Mouse (Mus musculus) heart, postnatal 0 days (tissue): Measurements from ENCODE around the gene Osbpl6. TPM values are rescaled to one million over a fixed set of nuclear protein-coding genes. Genes with fewer than 3 reads are reported as not detected.

Experiments
- ATAC-seq: fragments of 200-750 bp; cut with Nextera tagmentation; 2 replicates; pipeline ENCODE4 v1.8.0; 2017; ENCODE audit warnings: low read depth, moderate number of reproducible peaks, moderate library complexity; ENCODE audit not compliant: insufficient read depth
- DNase-seq: peaks from one replicate; pipeline ENCODE4 v3.0.0-alpha.2; 2016; ENCODE audit warnings: low spot score
- H3K27ac ChIP-seq: fragments of 300-500 bp; sonication (generic); 2 replicates; pipeline ENCODE4 v1.5.1; 2014; ENCODE audit warnings: low read depth, mild to moderate bottlenecking
- H3K27me3 ChIP-seq: fragments of 300-500 bp; sonication (generic); 2 replicates; pipeline ENCODE4 v1.6.1; 2014; ENCODE audit warnings: low read length, mixed read lengths; ENCODE audit not compliant: control insufficient read depth, insufficient read depth
- H3K36me3 ChIP-seq: fragments of 300-500 bp; sonication (generic); replicated peaks from 2 replicates; pipeline ENCODE4 v1.6.1; 2014; ENCODE audit warnings: low read length, mixed read lengths; ENCODE audit not compliant: control insufficient read depth, insufficient read depth
- H3K4me1 ChIP-seq: fragments of 300-500 bp; sonication (generic); 2 replicates; pipeline ENCODE4 v1.6.1; 2014; ENCODE audit warnings: antibody characterized with exemption; ENCODE audit not compliant: control insufficient read depth, insufficient read depth
- H3K4me2 ChIP-seq: fragments of 300-500 bp; sonication (generic); 2 replicates; pipeline ENCODE4 v1.6.1; 2014; ENCODE audit warnings: low read depth, mild to moderate bottlenecking, low read length, moderate library complexity
- H3K4me3 ChIP-seq: fragments of 300-500 bp; sonication (generic); 2 replicates; pipeline ENCODE4 v1.5.1; 2014; ENCODE audit warnings: low read depth, low read length
- H3K9ac ChIP-seq: fragments of 300-500 bp; sonication (generic); replicated peaks from 2 replicates; pipeline ENCODE4 v1.6.1; 2014; ENCODE audit warnings: low read depth, low read length, mixed read lengths
- H3K9me3 ChIP-seq: fragments of 300-500 bp; sonication (generic); replicated peaks from 2 replicates; pipeline ENCODE4 v1.6.1; 2016; ENCODE audit warnings: low read length; ENCODE audit not compliant: control insufficient read depth
- CTCF ChIP-seq: IDR thresholded peaks from 2 replicates; pipeline ENCODE4 v1.5.1; 2016; ENCODE audit warnings: antibody characterized with exemption, control low read depth, low read depth
- EP300 ChIP-seq: IDR thresholded peaks from 2 replicates; pipeline ENCODE4 v1.6.1; 2016; ENCODE audit warnings: antibody characterized with exemption, low read depth
- WGBS: fragments of 180-500 bp; shearing (Covaris S2); extraction: QIAGEN DNeasy Blood & Tissue Kit; methylation state at CpG from one replicate; pipeline ENCODE4 v1.1.7; 2014; 5-methylcytosine and 5-hydroxymethylcytosine counted together
- polyA plus RNA-seq: library from polyadenylated mRNA; unstranded; fragments of >200 nt; fragmentation: Nextera tagmentation; extraction: Ambion mirVana; gene quantifications from 2 replicates; pipeline ENCODE4 v1.2.1, GENCODE M21; 2015
- total RNA-seq: library from RNA; depleted of rRNA; stranded (reverse); fragments of >200 nt; gene quantifications from 2 replicates; pipeline ENCODE4 v1.2.3, GENCODE M21; 2014; ENCODE audit warnings: low replicate concordance

The Osbpl6 gene
- total and polyA plus RNA-seq, 2 experiments from 2014 or later: 3.3 to 5.0 TPM

- WGBS: 81% methylated on average over 5 of the region's 5 CpGs
- Histone ChIP-seq H3K4me1 (no peaks in the 10 kb centered on the region), H3K27ac (no peak overlapping the region), H3K36me3 (no peaks in the 10 kb centered on the region), H3K4me3 (no peak overlapping the region), H3K27me3 (no peaks in the 10 kb centered on the region), H3K9me3 (no peaks in the 10 kb centered on the region), H3K9ac (no peak overlapping the region), H3K4me2 (no peak overlapping the region)
- TF ChIP-seq CTCF (no peak), EP300 (no peak)
- ATAC-seq: no peak
- no peak for DNase-seq
Measured at GRCm38 (mm10) chr2:76518407-76519063, 112.2 kb downstream of the Osbpl6 start.

GRCm38 (mm10) chr2:76521585-76521984 is 115.3 kb downstream of the Osbpl6 start:
- H3K9ac ChIP-seq: no peak overlapping the region
- H3K9me3 ChIP-seq: no peaks in the 10 kb centered on the region
- H3K4me1 ChIP-seq: no peaks in the 10 kb centered on the region
- WGBS: 75% methylated on average over 6 of the region's 6 CpGs
- ATAC-seq: no peak
- H3K27ac ChIP-seq: no peak overlapping the region
- TF ChIP-seq CTCF (no peak), EP300 (no peak)
- no peaks in the 10 kb centered on the region for H3K27me3 ChIP-seq
- no peak overlapping the region for H3K4me3 ChIP-seq
- no peak overlapping the region for H3K4me2 ChIP-seq
- no peak for DNase-seq
- no peaks in the 10 kb centered on the region for H3K36me3 ChIP-seq

- Histone ChIP-seq H3K4me2 (no peak overlapping the region), H3K27me3 (no peaks in the 10 kb centered on the region), H3K4me1 (no peaks in the 10 kb centered on the region), H3K27ac (no peak overlapping the region), H3K4me3 (no peak overlapping the region), H3K9me3 (no peaks in the 10 kb centered on the region), H3K36me3 (no peaks in the 10 kb centered on the region), H3K9ac (no peak overlapping the region)
- TF ChIP-seq CTCF: no peak
- TF ChIP-seq EP300: no peak
- DNase-seq (no peak), ATAC-seq (no peak)
- 70% methylated on average over 5 of the region's 5 CpGs for WGBS
Measured at GRCm38 (mm10) chr2:76524451-76524850, 118.1 kb downstream of the Osbpl6 start.

- no peak for DNase-seq
Measured at GRCm38 (mm10) chr2:76525645-76526044, 119.3 kb downstream of the Osbpl6 start.

GRCm38 (mm10) chr2:76532490-76533126 is 126.3 kb downstream of the Osbpl6 start:
- Histone ChIP-seq H3K27ac (no peak overlapping the region), H3K4me3 (no peak overlapping the region), H3K4me2 (no peak overlapping the region), H3K27me3 (no peaks in the 10 kb centered on the region), H3K9me3 (no peaks in the 10 kb centered on the region), H3K36me3 (no peaks in the 10 kb centered on the region), H3K9ac (no peak overlapping the region), H3K4me1 (no peaks in the 10 kb centered on the region)
- 86% methylated on average over 14 of the region's 14 CpGs for WGBS
- no peak for TF ChIP-seq EP300
- TF ChIP-seq CTCF: no peak
- no peak for ATAC-seq
- no peak for DNase-seq

More at GRCm38 (mm10) chr2:76525645-76526044, 119.3 kb downstream of the Osbpl6 start:
- 77% methylated on average over 3 of the region's 3 CpGs for WGBS
- H3K4me3 ChIP-seq: no peak overlapping the region
- no peak overlapping the region for H3K4me2 ChIP-seq
- H3K9ac ChIP-seq: no peak overlapping the region
- ATAC-seq: no peak
- H3K27me3 ChIP-seq: no peaks in the 10 kb centered on the region
- no peak for TF ChIP-seq CTCF
- no peak for TF ChIP-seq EP300
- H3K27ac ChIP-seq: no peak overlapping the region
- no peaks in the 10 kb centered on the region for H3K9me3 ChIP-seq
- H3K36me3 ChIP-seq: no peaks in the 10 kb centered on the region
- H3K4me1 ChIP-seq: no peaks in the 10 kb centered on the region
